In the genomic region with DNA sequence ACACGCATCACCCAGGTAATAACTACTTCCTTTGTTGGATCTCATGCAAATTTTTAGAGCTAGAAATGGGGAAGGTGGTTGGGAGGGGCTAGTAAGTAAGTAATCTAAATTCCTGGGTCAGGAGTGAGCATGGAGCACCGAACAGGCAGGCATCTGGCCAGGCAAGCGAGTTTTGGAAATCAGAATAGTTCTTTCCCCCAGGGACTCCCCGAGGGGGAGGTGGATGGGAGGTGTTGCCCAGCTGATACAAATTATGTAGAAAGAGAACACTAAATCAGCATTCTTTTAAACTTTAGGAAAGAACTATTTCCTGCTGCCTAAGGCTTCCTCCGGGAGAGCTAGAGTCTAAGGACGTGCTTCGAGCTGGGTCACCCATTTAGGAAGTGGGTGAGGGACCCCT, we compare ENCODE assay signal across 14 mouse cellular contexts. TPM values are rescaled to one million over a fixed set of nuclear protein-coding genes. Genes with fewer than 3 reads are reported as not detected.
A peak's percentile ranks its signal among the peaks of the same experiment; 100 is the strongest.
DNase-seq lines count a peak whose midpoint lies in the region; ATAC-seq and TF ChIP-seq lines count a peak whose summit lies in the region.
"Had no signal": no experiment of that assay in that cellular context is flagged by ENCODE, and none has a peak within 500 bp of the region (broad histone marks: within the 10 kb centered on the region; RNA-seq: fewer than 3 reads in every experiment).

No protein-coding gene starts in this region.

- peak overlapping the region; percentile 28 for H3K4me2 ChIP-seq in heart, postnatal 0 days (ENCODE audit: low read depth, low read length)
- H3K4me2 ChIP-seq in lung, embryonic 14.5 days: no peak overlapping the region
- no peak overlapping the region for H3K4me2 ChIP-seq in intestine, embryonic 16.5 days (ENCODE audit: low read depth, low read length)
- H3K4me2 ChIP-seq: liver, embryonic 11.5 days had no signal

- H3K9ac ChIP-seq in heart, postnatal 0 days (replicated peaks; ENCODE audit: low read depth, low read length): no peak overlapping the region
- no peak overlapping the region for H3K9ac ChIP-seq in lung, embryonic 14.5 days
- no peak overlapping the region for H3K9ac ChIP-seq in intestine, embryonic 16.5 days (ENCODE audit: low read depth, low read length)

- WGBS in heart, postnatal 0 days: 41% methylated on average over 7 of the region's 7 CpGs
- WGBS in lung, embryonic 14.5 days: 29% methylated on average over 7 of the region's 7 CpGs
- WGBS in lung, adult 2 months: 33% methylated on average over 7 of the region's 7 CpGs
- whole genome bisulfite sequencing in intestine, embryonic 16.5 days: 50% methylated on average over 7 of the region's 7 CpGs

- peak overlapping the region; percentile 25; the same call in 1 of the 2 replicates for H3K27ac ChIP-seq in heart, postnatal 0 days (ENCODE audit: low read depth)
- H3K27ac ChIP-seq in lung, embryonic 14.5 days (ENCODE audit: low read depth): no peak overlapping the region
- H3K27ac ChIP-seq in intestine, embryonic 16.5 days (ENCODE audit: low read length): no peak overlapping the region

- no peaks in the 10 kb centered on the region for H3K27me3 ChIP-seq in heart, postnatal 0 days (ENCODE audit: control insufficient read depth, insufficient read depth, low read length)
- no peaks in the 10 kb centered on the region for H3K27me3 ChIP-seq in lung, embryonic 14.5 days (ENCODE audit: insufficient read depth, low read length)
- H3K27me3 ChIP-seq in intestine, embryonic 16.5 days (replicated peaks; ENCODE audit: control insufficient read depth, insufficient read depth, low read length): no peaks in the 10 kb centered on the region

- H3K4me3 ChIP-seq in heart, postnatal 0 days (ENCODE audit: low read depth, low read length): no peak overlapping the region
- H3K4me3 ChIP-seq in lung, embryonic 14.5 days (ENCODE audit: low read depth, low read length): no peak overlapping the region
- H3K4me3 ChIP-seq in lung, adult 2 months (replicated peaks; ENCODE audit: extremely low read depth, low read depth, low read length): no peak overlapping the region
- no peak overlapping the region for H3K4me3 ChIP-seq in intestine, embryonic 16.5 days (ENCODE audit: low read length)
- H3K4me3 ChIP-seq: megakaryocyte, embryonic 14.5 days had no signal

- no peaks in the 10 kb centered on the region for H3K36me3 ChIP-seq in heart, postnatal 0 days (replicated peaks; ENCODE audit: control insufficient read depth, insufficient read depth, low read length)
- no peaks in the 10 kb centered on the region for H3K36me3 ChIP-seq in lung, embryonic 14.5 days (ENCODE audit: insufficient read depth)
- H3K36me3 ChIP-seq in intestine, embryonic 16.5 days (ENCODE audit: control insufficient read depth, insufficient read depth, low read length): no peaks in the 10 kb centered on the region

- H3K9me3 ChIP-seq in heart, postnatal 0 days (replicated peaks; ENCODE audit: control insufficient read depth, low read length): no peaks in the 10 kb centered on the region
- no peaks in the 10 kb centered on the region for H3K9me3 ChIP-seq in lung, embryonic 14.5 days (ENCODE audit: low read depth, low read length)
- H3K9me3 ChIP-seq in intestine, embryonic 16.5 days (ENCODE audit: control insufficient read depth, low read length): no peaks in the 10 kb centered on the region

- DNase-seq in embryo, embryonic 11 days: peak; percentile 38
- no peak for DNase-seq in embryo, embryonic 9.5 days (ENCODE audit: extremely low spot score)
- peak; percentile 38 for DNase-seq in heart, postnatal 0 days (ENCODE audit: low spot score)
- DNase-seq in heart, adult 9 months (ENCODE audit: low spot score in 2 of 2): no peak
- DNase-seq in lung, embryonic 14.5 days: peak; percentile 9
- DNase-seq in lung, adult 2 months: no peak
- no peak for DNase-seq in thymus, postnatal 10 days (ENCODE audit: low spot score in 2 of 2)
- DNase-seq: cerebellum, adult 11-12 months; gastrocnemius, postnatal 14 days had no signal

- ATAC-seq in heart, postnatal 0 days (ENCODE audit: insufficient read depth, low read depth): peak; percentile 44; the same call in 1 of the 2 replicates
- ATAC-seq in lung, embryonic 14.5 days (ENCODE audit: insufficient read depth): no peak
- ATAC-seq in intestine, embryonic 16.5 days: no peak
- ATAC-seq: forebrain, embryonic 14.5 days; lung, postnatal 0 days had no signal

- no peak for TF ChIP-seq POLR2A in lung, adult 2 months (IDR thresholded peaks at IDR 0.05; ENCODE audit: borderline replicate concordance, extremely low read depth, low read depth, low read length)

- peaks cover 12% of the 10 kb centered on the region; the same call in 1 of the 2 replicates for H3K4me1 ChIP-seq in heart, postnatal 0 days (ENCODE audit: control insufficient read depth, insufficient read depth)
- no peaks in the 10 kb centered on the region for H3K4me1 ChIP-seq in lung, embryonic 14.5 days (ENCODE audit: insufficient read depth)
- no peaks in the 10 kb centered on the region; the same call in 1 of the 2 replicates for H3K4me1 ChIP-seq in lung, adult 2 months (ENCODE audit: control insufficient read depth, insufficient read depth, low read length)
- no peaks in the 10 kb centered on the region for H3K4me1 ChIP-seq in intestine, embryonic 16.5 days (ENCODE audit: control insufficient read depth, insufficient read depth, low read length)
- H3K4me1 ChIP-seq: megakaryocyte, embryonic 14.5 days had no signal

- TF ChIP-seq EP300 in heart, postnatal 0 days (IDR thresholded peaks at IDR 0.05; ENCODE audit: low read depth): no peak

- TF ChIP-seq CTCF in heart, postnatal 0 days (IDR thresholded peaks at IDR 0.05; ENCODE audit: low read depth): no peak
- no peak for TF ChIP-seq CTCF in lung, embryonic 14.5 days (IDR thresholded peaks at IDR 0.05; ENCODE audit: low read depth)
- TF ChIP-seq CTCF in lung, adult 2 months (IDR thresholded peaks at IDR 0.05; ENCODE audit: insufficient read depth, low read length): no peak

RNA-seq across cellular contexts. Expression of gene Lpp, which starts 25.8 kb away (rescaled TPM):
- total RNA-seq in heart, postnatal 0 days (2014; rRNA removed; ENCODE audit: low replicate concordance): 56.2 and 77.4 TPM in 2 replicates
- 28.7 and 32.1 TPM in 2 replicates for polyA plus RNA-seq in heart, postnatal 0 days (2015; fragmentation: Nextera tagmentation; extraction: Ambion mirVana)
- 72.4 and 79.9 TPM in 2 replicates for polyA plus RNA-seq in lung, embryonic 14.5 days (2014; fragmentation: Nextera tagmentation; extraction: Ambion mirVana)
- 17.6 and 18.7 TPM in 2 replicates for polyA plus RNA-seq in lung, adult 2 months (2012; rRNA removed)
- 64.7 and 66.5 TPM in 2 replicates for polyA plus RNA-seq in intestine, embryonic 16.5 days (2015; fragmentation: Nextera tagmentation; extraction: Ambion mirVana)

Comparison
In these comparisons a context has a peak if more than half of its experiments do, and no peak if none do; other contexts are left out.
1. DNase-seq: peak in embryo, embryonic 11 days (single experiment), heart, postnatal 0 days (single experiment) and lung, embryonic 14.5 days (single experiment); none in embryo, embryonic 9.5 days (single experiment), heart, adult 9 months (0 of 2), lung, adult 2 months (single experiment) and thymus, postnatal 10 days (0 of 2).